Mouse (Mus musculus) olfactory bulb, adult 2 months (tissue): ENCODE results near the gene Siah3.

Experiments used
- CTCF ChIP-seq: fragments of 200-500 bp; IDR thresholded peaks from 2 replicates; pipeline ENCODE4 v1.5.1; 2012; ENCODE audit warnings: low read depth, mild to moderate bottlenecking, low read length, moderate library complexity; ENCODE audit not compliant: insufficient read depth
- POLR2A ChIP-seq: fragments of 200-500 bp; IDR thresholded peaks from 2 replicates; pipeline ENCODE4 v1.6.1; 2012; ENCODE audit warnings: mild to moderate bottlenecking, low read depth, low read length, moderate library complexity; ENCODE audit not compliant: insufficient read depth

GRCm38 (mm10) chr14:75516917-75517595 lies 61.3 kb downstream of the Siah3 start:
- TF ChIP-seq POLR2A = no peak
- no peak for TF ChIP-seq CTCF
